Mouse (Mus musculus) lung, embryonic 16.5 days (tissue): ENCODE measurements around the gene Taf12. TPM values are rescaled to one million over a fixed set of nuclear protein-coding genes. Genes with fewer than 3 reads are reported as not detected.

Source experiments
- ATAC-seq: fragments of 200-750 bp; cut with Nextera tagmentation; 2 replicates; pipeline ENCODE4 v1.8.0; 2017; ENCODE audit warnings: low read depth, mild to moderate bottlenecking, moderate library complexity
- H3K27ac ChIP-seq: fragments of 300-500 bp; sonication (generic); 2 replicates; pipeline ENCODE4 v1.5.1; 2014; ENCODE audit warnings: mild to moderate bottlenecking, control low read depth, low read length
- H3K27me3 ChIP-seq: fragments of 300-500 bp; sonication (generic); 2 replicates; pipeline ENCODE4 v1.6.1; 2014; ENCODE audit warnings: low read depth, low read length, mixed read lengths; ENCODE audit not compliant: control insufficient read depth, insufficient read depth
- H3K36me3 ChIP-seq: fragments of 300-500 bp; sonication (generic); 2 replicates; pipeline ENCODE4 v1.6.1; 2014; ENCODE audit warnings: low read length; ENCODE audit not compliant: control insufficient read depth, insufficient read depth
- H3K4me1 ChIP-seq: fragments of 300-500 bp; sonication (generic); replicated peaks from 2 replicates; pipeline ENCODE4 v1.6.1; 2014; ENCODE audit warnings: low read length, mixed read lengths; ENCODE audit not compliant: control insufficient read depth, insufficient read depth
- H3K4me2 ChIP-seq: fragments of 300-500 bp; sonication (generic); 2 replicates; pipeline ENCODE4 v1.6.1; 2014; ENCODE audit warnings: low read depth, low read length, control low read depth
- H3K4me3 ChIP-seq: fragments of 300-500 bp; sonication (generic); 2 replicates; pipeline ENCODE4 v1.5.1; 2014; ENCODE audit warnings: mild to moderate bottlenecking, low read length, control low read depth
- H3K9ac ChIP-seq: fragments of 300-500 bp; sonication (generic); 2 replicates; pipeline ENCODE4 v1.6.1; 2014; ENCODE audit warnings: low read length, control low read depth
- H3K9me3 ChIP-seq: fragments of 300-500 bp; sonication (generic); 2 replicates; pipeline ENCODE4 v1.6.1; 2016; ENCODE audit warnings: low read length; ENCODE audit not compliant: control insufficient read depth
- WGBS: fragments of 180-500 bp; shearing (Covaris S2); extraction: QIAGEN DNeasy Blood & Tissue Kit; methylation state at CpG from one replicate; pipeline ENCODE4 v1.1.7; 2014; 5-methylcytosine and 5-hydroxymethylcytosine counted together
- polyA plus RNA-seq: library from polyadenylated mRNA; unstranded; fragments of >200 nt; fragmentation: Nextera tagmentation; extraction: Ambion mirVana; gene quantifications from 2 replicates; pipeline ENCODE4 v1.2.1, GENCODE M21; 2015

The Taf12 gene
- polyA plus RNA-seq, 1 experiment from 2014 or later, result 48.5 TPM

- Histone ChIP-seq H3K4me2 (no peak overlapping the region), H3K4me1 (no peaks in the 10 kb centered on the region; the same call in 1 of the 2 replicates), H3K9ac (no peak overlapping the region), H3K36me3 (peaks cover 13% of the 10 kb centered on the region), H3K27ac (peak overlapping the region; percentile 21; the same call in 1 of the 2 replicates), H3K27me3 (no peaks in the 10 kb centered on the region), H3K9me3 (no peaks in the 10 kb centered on the region), H3K4me3 (no peak overlapping the region)
- 75% methylated on average over 8 of the region's 8 CpGs for WGBS
- ATAC-seq, result no peak
Measured at GRCm38 (mm10) chr4:132253128-132253527, 21.0 kb upstream of the Taf12 start.

DNA sequence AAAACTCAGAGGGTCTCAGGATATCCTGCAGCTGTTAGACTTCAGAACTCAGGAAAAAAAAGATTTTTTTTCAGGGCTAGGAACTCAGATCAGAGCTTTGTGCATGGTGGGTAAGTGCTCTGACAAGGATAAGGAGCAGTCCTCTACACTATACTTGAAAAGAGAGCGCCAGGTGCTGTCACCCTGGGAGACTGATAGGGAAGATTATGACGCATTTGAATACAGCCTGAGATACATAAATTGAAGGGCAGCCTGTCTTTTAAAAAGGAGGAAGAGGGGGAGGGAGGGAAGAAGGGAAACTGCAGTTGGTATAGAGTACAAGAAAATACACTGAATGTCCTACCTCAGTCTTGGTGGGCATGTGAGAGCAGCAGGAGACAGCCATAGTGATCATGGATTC, 20.6 kb upstream of the Taf12 start:
- no peak overlapping the region; the same call in 1 of the 2 replicates for H3K27ac ChIP-seq

GRCm38 (mm10) chr4:132254986-132255385, 19.2 kb upstream of the Taf12 start:
- H3K4me1 ChIP-seq, result peaks cover 9% of the 10 kb centered on the region
- 76% methylated on average over 3 of the region's 3 CpGs for WGBS

More for the DNA sequence above, 20.6 kb upstream of the Taf12 start:
- H3K9ac ChIP-seq, result no peak overlapping the region
- no peaks in the 10 kb centered on the region; the same call in 1 of the 2 replicates for H3K4me1 ChIP-seq
- peaks cover 13% of the 10 kb centered on the region for H3K36me3 ChIP-seq
- no peak overlapping the region for H3K4me3 ChIP-seq
- H3K4me2 ChIP-seq, result no peak overlapping the region
- no peaks in the 10 kb centered on the region for H3K27me3 ChIP-seq
- WGBS, result 56% methylated on average over 2 of the region's 2 CpGs
- no peak for ATAC-seq
- H3K9me3 ChIP-seq, result no peaks in the 10 kb centered on the region

DNA sequence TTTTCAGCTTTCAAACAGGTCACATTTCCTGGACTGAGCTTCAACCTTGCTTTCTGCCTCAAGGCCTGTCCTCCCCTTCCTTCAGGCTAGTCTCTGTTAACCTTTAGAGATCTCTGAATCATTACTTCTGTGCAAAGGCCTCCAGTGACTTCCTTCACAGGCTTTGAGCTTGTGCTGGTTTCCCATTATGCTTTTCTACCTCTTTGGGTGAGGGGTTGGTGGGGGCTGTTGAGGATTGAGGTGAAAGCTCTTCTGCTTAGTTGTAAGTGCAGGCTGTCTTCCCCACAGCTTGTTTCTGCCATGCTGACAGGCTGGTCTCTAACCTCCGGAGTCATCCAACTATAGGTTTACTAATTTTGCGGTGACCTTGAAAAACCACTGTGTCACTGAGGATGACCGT, 17.8 kb upstream of the Taf12 start:
- no peaks in the 10 kb centered on the region for H3K36me3 ChIP-seq
- H3K4me3 ChIP-seq, result no peak overlapping the region
- H3K9me3 ChIP-seq, result no peaks in the 10 kb centered on the region
- ATAC-seq, result no peak
- 0 out of 2 replicates have a peak overlapping the region, but pooled peaks have one; percentile 8 for H3K27ac ChIP-seq
- H3K9ac ChIP-seq, result no peak overlapping the region
- H3K27me3 ChIP-seq, result no peaks in the 10 kb centered on the region
- H3K4me2 ChIP-seq, result no peak overlapping the region
- WGBS, result 89% methylated on average over 3 of the region's 3 CpGs
- H3K4me1 ChIP-seq, result peaks cover 13% of the 10 kb centered on the region

More at GRCm38 (mm10) chr4:132254986-132255385, 19.2 kb upstream of the Taf12 start:
- Histone ChIP-seq H3K9me3 (no peaks in the 10 kb centered on the region), H3K27me3 (no peaks in the 10 kb centered on the region), H3K4me3 (no peak overlapping the region), H3K9ac (no peak overlapping the region), H3K27ac (no peak overlapping the region), H3K4me2 (no peak overlapping the region), H3K36me3 (peaks cover 8% of the 10 kb centered on the region)
- no peak for ATAC-seq

GRCm38 (mm10) chr4:132259248-132259647, 14.9 kb upstream of the Taf12 start:
- ATAC-seq, result no peak
- peak overlapping the region; percentile 88 for H3K4me2 ChIP-seq
- WGBS, result 72% methylated on average over 4 of the region's 4 CpGs
- H3K4me3 ChIP-seq, result no peak overlapping the region; the same call in 1 of the 2 replicates
- H3K9me3 ChIP-seq, result no peaks in the 10 kb centered on the region
- H3K36me3 ChIP-seq, result no peaks in the 10 kb centered on the region
- H3K27ac ChIP-seq, result no peak overlapping the region
- no peak overlapping the region; the same call in 1 of the 2 replicates for H3K9ac ChIP-seq
- H3K27me3 ChIP-seq, result no peaks in the 10 kb centered on the region
- H3K4me1 ChIP-seq, result peaks cover 20% of the 10 kb centered on the region

DNA sequence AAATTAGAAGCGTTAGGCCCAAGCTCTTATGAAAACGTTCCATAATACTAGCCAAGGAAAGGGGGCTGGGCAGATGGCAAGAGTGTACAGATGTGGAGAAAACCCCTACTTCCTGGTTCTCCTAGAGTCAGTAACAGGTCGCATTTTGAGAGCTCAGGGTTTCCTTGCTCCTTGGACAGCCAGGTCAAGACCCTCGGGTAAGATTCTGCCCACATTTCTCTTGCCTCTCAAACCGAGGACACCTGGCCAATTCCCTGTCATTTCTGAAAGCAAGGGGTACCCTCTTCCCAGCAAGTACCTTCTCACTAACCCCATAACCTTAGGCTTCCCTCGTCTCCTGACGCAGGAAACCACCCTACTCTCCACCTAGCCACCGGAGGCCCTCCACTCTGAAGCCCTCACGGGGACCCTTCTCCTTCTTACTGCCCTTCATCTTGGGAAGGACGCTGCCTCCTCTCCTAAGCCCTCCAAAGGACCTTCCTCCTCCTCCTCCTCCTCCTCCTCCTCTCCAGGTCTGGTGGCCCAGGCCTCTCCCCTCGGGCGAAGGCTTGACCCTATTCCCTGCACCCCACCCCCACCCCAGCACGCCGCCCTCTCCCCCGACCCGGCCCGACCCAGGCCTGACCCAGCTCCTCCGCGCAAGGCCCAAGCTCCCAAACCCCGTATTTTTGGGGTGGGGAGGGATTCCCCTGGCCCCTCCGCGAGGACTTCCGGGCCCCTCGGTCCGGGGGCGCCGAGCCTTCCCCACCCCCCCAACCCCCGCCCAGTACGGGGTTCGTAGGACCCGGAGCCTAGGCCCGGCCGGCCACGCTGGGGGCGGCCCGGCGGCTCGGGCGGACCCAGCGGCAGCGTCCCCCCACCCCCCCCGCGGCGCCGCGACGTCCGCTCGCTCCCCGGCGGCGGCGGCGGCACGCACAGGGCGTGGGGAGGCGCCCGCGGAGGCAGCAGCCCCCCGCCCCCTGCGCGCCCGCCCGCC, 13.5 kb upstream of the Taf12 start:
- peak overlapping the region; percentile 98 for H3K9ac ChIP-seq
- peak overlapping the region; percentile 96 for H3K27ac ChIP-seq
- H3K27me3 ChIP-seq, result no peaks in the 10 kb centered on the region
- H3K9me3 ChIP-seq, result no peaks in the 10 kb centered on the region
- under 1% methylated on average over 56 of the region's 64 CpGs for WGBS
- peak overlapping the region; percentile 91 for H3K4me3 ChIP-seq
- ATAC-seq, result peak; percentile 91
- H3K4me1 ChIP-seq, result peaks cover 20% of the 10 kb centered on the region
- H3K4me2 ChIP-seq, result peak overlapping the region; percentile 88
- no peaks in the 10 kb centered on the region for H3K36me3 ChIP-seq

DNA sequence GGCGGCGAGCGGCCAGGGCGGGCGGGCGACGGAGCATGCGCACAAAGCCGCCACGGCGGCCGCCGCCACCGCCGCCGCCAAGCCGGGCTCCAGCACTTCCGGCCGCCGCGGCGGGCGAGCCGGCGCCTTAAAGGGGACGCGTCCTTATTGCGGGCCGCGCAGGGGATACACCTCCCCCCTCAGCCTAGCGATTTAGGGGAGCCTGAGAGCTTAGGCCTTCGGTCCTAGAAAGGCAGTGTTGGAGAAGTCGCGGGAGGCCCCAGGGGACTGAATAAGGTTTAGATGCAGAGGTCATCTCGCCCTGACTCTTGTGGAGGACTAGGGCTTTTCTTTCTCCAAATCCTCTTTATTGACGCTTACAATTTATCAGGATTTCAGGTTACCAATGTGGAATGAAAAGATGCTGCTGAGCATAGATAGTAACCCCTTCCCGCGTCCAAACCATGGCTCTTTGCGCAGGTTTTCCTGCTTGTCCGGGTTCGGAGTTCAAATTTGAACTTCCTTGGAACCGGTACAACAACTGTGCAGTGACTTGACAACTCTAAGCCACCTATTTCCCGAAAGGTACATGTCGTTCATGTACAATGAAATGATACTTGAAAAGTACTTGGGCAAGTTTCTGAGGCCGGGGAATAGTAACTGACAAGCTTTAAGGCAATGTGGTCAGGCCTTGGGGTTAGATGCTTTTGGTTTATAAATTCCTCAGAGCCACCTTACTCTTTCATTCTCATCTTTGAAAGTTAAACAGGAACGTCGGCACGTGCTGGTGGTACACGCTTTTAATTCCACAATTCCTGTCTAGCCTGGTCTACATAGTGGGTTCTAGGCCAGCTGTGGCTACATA, 12.4 kb upstream of the Taf12 start, which contains the start of gene Gmeb1:
Gene Gmeb1, minus strand, starts transcription at position 89 of the 844 bp plus-strand sequence.
- peak within 1 kb of the TSS; percentile 88 for H3K4me2 ChIP-seq
- 10% methylated on average over 36 of the region's 49 CpGs for WGBS
- H3K9me3 ChIP-seq, result no peaks in the 10 kb centered on the region
- H3K27me3 ChIP-seq, result no peaks in the 10 kb centered on the region
- peak within 1 kb of the TSS; percentile 91 for H3K4me3 ChIP-seq
- peak; percentile 94 for ATAC-seq
- no peaks in the 10 kb centered on the region for H3K36me3 ChIP-seq
- H3K9ac ChIP-seq, result peak within 1 kb of the TSS; percentile 98
- H3K27ac ChIP-seq, result peak within 1 kb of the TSS; percentile 96
- peaks cover 20% of the 10 kb centered on the region for H3K4me1 ChIP-seq

GRCm38 (mm10) chr4:132262358-132262616, 11.9 kb upstream of the Taf12 start:
- ATAC-seq, result no peak
- Histone ChIP-seq H3K9me3 (no peaks in the 10 kb centered on the region), H3K36me3 (no peaks in the 10 kb centered on the region), H3K9ac (no peak overlapping the region; the same call in 1 of the 2 replicates), H3K4me1 (peaks cover 20% of the 10 kb centered on the region), H3K4me2 (peak overlapping the region; percentile 77), H3K27ac (peak overlapping the region; percentile 96), H3K4me3 (peak overlapping the region; percentile 91), H3K27me3 (no peaks in the 10 kb centered on the region)
- WGBS, result 66% methylated on average over 5 of the region's 5 CpGs

- Histone ChIP-seq H3K4me2 (no peak overlapping the region), H3K27me3 (no peaks in the 10 kb centered on the region), H3K4me3 (no peak overlapping the region), H3K9ac (no peak overlapping the region), H3K36me3 (no peaks in the 10 kb centered on the region), H3K9me3 (no peaks in the 10 kb centered on the region), H3K27ac (no peak overlapping the region), H3K4me1 (peaks cover 20% of the 10 kb centered on the region)
- whole genome bisulfite sequencing, result 93% methylated on average over 7 of the region's 7 CpGs
- no peak for ATAC-seq
Measured at GRCm38 (mm10) chr4:132263313-132263712, 10.9 kb upstream of the Taf12 start.
